Mouse (Mus musculus) CH12F3 (cell line): ENCODE data around the gene 9130019O22Rik.
"Not testable (repeated sequence)": the region's sequence is repeated elsewhere in the genome, so short reads cannot be mapped to it uniquely, and the experiment has no call there.

ENCODE experiments used
- in situ Hi-C: fragments of 300-500 bp; cut with MboI; formaldehyde crosslinking; loops from 2 replicates; pipeline ENCODE4 v1.14.3; 2020; ENCODE audit warnings: low sequenced_read_pairs

Gene 9130019O22Rik

DNA sequence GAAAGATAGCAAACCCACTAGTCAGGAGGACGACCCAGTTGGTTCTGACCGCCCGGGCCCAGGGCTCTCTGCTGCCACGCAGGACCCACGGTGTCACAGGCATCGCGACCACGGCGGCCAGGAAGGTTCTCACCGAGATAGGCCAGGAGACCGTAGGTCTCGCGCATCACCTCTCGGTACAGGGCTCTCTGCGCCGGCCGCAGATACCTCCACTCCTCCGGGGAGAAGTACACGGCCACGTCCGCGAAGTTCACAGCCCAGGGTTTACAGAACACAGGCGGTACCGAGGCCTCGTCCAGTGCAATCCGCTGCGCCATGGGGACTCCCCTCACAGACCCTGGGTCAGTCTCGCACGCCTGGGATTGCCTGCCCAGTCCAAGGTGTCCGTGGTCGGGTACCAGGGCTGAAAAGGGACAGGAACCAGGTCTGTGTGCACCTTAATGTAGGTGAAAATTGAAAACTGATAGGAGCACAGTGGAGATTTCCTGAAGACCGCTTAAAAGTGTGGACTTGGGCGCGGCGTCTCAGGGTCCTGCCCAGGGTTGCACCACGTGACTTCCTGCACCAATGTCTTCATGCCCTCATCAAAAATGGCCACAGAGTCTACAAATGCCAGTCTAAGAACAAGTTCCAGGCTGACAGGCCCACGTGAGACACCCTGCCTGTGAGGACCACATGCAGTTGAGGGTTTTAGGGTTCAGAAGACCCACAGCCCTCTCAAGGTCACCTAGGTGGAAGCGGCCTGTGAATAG, at the start of gene 9130019O22Rik:
9130019O22Rik (minus strand) TSS at position 526 of the 752 bp plus-strand sequence.
- in situ Hi-C loops = no loop called here

- in situ Hi-C loops = no loop called here
Observed at GRCm38 (mm10) chr7:127435206-127435605, 48.2 kb upstream of the 9130019O22Rik start.

GRCm38 (mm10) chr7:127426354-127426753, 39.4 kb upstream of the 9130019O22Rik start:
- in situ Hi-C loops = no loop called here

- in situ Hi-C loops = no loop called here
Observed at GRCm38 (mm10) chr7:127425911-127426310, 38.9 kb upstream of the 9130019O22Rik start.

DNA sequence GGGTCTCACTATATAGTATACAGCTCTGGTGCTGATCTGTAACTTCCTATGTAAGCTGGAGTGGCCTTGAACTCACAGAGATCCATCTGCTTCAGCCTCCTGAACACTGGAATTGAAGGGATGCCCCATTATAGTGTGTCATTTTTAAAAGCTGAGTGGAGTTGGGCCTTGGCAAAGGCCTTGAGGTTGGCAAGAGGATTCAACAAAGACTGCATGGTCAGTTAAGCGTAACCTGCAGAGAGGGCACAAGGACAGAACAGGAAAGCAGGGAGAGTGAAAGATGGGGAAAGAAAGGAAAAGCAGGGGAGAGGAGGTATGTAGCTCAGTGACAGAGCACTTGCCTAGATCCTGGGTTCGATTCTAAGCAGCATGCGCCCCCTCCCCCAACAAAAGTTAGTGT, 38.3 kb upstream of the 9130019O22Rik start:
- in situ Hi-C loops = no loop called here

- in situ Hi-C loops = no loop called here
Observed at GRCm38 (mm10) chr7:127422247-127422646, 35.3 kb upstream of the 9130019O22Rik start.

DNA sequence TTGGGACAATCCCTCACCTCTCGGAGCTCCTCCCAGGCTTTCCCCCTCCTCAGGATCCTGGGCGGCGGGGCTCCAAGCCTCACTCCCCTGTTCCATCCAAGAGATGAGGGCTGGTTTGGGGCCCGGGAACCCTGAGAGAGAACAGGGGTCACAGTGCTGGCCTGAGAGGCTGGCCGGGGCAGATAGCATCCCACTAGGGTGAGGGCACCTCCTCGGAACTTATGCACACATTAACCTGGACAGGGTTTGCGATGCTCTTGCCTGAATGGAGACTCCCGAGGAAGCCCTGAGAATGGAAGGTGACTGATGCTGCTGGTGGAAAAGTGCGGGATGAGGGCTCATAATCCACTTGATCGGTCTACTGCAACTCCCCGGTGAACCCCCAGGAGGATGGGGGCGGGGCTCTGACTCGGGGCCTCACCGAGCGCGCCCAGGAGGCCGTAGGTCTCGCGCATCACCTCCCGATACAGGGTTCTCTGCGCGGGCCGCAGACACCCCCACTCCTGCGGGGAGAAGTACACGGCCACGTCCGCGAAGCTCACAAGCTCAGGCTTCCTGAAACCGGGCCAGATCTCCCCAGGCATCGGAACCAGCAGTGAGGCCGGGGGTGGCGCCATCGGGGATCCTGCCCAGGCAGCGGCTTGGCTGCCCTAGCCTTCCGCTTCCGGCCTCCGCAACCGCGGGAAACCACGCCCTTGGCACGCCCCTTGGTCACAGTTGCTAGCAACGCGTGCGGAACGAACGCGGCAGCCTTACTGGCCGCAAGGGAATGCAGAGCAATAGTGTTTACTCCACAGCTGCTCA, 34.6 kb upstream of the 9130019O22Rik start, which contains the start of gene Zfp688:
Zfp688 (minus strand) TSS at position 681 of the 804 bp plus-strand sequence.
- in situ Hi-C loops = no loop called here

GRCm38 (mm10) chr7:127411418-127411817, 24.5 kb upstream of the 9130019O22Rik start:
- in situ Hi-C loops = no loop called here

GRCm38 (mm10) chr7:127406002-127406987, 19.3 kb upstream of the 9130019O22Rik start, which contains the start of gene Zfp764:
TSS of gene Zfp764 (minus strand) at chr7:127406822.
- in situ Hi-C loops = not testable (repeated sequence)

GRCm38 (mm10) chr7:127404101-127404500, 17.1 kb upstream of the 9130019O22Rik start:
- in situ Hi-C loops = not testable (repeated sequence)

DNA sequence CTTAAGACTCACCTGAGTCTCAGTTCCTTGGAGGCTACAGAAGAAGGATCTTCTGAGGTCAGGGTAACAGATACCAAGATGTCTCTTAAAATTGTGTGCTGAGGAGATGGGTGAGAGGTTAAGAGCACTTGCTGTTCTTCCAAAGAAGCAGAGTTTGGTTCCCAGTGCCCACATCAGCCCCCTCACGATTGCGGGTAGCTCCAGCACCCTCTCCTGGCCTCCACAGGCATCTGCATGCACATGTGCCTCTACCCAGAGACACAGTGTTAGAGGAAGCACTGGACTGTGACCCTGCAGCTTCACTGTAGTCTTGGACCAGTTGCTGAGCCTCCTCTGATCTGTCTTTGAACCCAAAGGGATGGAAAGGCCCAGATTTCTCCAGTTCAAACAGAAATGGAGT, 16.0 kb upstream of the 9130019O22Rik start:
- in situ Hi-C loops = no loop called here

- in situ Hi-C loops = no loop called here
Observed at GRCm38 (mm10) chr7:127400355-127400754, 13.4 kb upstream of the 9130019O22Rik start.

DNA sequence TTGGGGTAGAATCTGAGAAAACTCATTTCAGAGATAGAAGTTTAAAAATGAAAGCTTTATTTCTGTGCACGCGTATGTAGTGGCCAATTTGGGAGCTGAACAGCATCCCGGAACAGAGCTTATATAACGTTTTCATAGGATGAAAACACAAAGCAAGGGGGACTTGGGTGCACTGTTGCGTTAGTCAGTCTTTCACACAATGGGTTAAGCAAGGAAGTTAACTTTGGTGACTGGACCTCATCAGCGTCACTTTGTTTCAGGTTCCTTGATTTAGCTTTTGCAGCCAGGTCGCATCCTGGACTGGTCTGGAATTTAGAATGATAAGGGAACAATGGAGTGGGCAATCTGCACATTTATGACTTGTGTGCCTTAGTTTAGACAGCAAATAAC, 7.0 kb upstream of the 9130019O22Rik start:
- in situ Hi-C loops = no loop called here

- in situ Hi-C loops = no loop called here
Observed at GRCm38 (mm10) chr7:127393157-127393943, 6.4 kb upstream of the 9130019O22Rik start, which contains the start of gene E430018J23Rik. TSS of gene E430018J23Rik (minus strand) at chr7:127393629.

DNA sequence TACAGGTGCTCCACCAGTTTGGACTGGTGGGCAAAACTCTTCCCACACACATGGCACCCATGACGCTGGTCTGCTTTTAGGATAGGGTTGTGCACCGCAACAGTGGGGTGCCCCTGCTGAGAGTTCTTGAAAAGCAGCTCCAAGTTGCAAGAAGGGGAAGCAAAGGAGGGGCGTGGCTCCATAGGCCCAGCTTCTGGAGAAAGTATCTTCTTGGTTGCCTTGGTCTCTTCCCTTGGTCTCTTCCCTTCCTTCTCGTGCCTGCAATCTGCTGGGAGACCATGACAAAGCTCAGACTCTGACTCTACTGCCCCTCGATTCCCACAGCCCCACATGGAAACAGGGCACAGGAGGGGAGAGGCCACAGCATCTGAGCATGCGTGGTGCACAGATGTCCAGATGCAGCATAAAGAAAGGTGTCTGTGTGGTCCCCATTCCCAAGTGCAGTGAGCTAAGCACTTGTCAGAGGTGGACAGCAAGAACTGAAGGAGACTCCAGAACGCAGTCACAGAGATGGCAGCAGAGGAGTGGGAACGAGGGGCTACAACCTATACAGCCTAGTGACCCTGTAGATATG, 5.4 kb upstream of the 9130019O22Rik start:
- in situ Hi-C loops = no loop called here

DNA sequence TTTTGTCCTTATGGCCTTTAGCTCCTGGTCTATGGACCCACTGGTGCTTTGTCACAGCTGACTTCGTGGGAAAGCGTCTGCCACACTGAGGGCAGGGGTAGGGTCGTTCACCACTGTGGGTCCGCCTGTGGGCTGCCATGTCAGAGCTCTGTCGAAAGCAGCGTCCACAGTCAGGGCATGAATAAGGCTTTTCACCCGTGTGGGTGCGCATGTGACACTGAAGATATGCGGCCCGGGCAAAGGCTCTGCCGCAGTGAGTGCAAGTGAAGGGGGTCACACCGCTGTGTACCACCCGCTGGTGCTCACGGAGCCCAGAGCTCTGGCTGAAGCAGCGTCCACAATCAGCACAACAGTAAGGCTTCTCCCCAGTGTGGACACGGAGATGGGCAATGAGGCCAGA, 4.6 kb upstream of the 9130019O22Rik start:
- in situ Hi-C loops = no loop called here

DNA sequence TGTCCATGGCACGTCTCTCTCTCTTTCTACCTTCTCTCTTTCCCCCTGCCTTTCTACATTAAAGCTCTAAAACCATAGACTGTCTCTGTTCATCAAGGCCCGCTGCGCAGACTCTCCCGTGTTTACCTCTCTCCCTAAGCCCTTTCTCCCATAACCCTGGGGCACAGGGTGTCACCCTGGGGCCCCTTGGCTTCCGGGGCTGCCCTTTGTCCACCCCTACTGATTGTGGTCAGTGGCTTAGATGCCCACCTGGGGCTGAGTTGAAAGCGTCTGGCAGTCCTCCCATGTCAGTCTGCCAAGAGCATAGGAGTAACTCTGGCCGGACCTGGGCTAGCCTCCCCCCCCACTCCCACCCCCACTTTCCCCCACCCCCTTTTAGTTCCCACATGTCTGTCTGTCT, 3.3 kb upstream of the 9130019O22Rik start:
- in situ Hi-C loops = no loop called here

DNA sequence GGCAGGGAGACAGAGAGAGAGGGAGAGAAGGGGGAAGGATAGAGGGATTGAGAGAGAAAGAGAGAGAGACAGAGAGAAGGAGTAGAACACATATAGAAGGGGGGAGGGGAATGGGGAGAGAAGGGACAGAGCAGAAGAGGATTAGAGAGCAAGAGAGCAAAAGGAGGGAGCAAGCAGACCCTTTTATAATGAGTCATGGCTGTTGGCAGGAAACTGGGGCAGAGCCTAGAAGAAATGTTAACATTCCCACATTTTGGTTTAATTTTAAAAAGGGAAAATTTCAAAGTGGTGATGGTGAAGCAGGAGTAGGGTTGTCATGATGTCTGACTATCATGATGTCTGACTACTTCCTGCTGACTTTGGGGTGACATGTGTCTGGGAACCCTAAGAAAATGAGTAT, 1.2 kb upstream of the 9130019O22Rik start:
- in situ Hi-C loops = not testable (repeated sequence)

DNA sequence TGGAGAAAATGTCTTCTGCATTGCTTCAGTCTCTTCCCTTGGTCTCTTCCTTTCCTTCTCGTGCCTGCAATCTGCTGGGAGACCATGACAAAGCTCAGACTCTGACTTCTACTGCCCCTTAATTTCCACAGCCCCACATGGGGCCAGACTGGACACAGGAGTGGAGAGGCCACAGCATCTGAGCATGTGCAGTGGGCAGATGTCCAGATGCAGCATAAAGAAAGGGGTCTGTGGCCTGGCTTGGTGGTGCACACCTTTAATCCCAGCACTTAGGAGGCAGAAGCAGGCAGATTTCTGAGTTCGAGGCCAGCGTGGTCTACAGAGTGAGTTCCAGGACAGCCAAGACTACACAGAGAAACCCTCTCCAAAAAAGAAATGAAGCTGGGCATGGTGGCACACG, 1.4 kb downstream of the 9130019O22Rik start:
- in situ Hi-C loops = not testable (repeated sequence)
